Mouse (Mus musculus) CD8-positive naive resting alpha-beta T cell, adult 2 months (primary cell): ENCODE measurements around the gene Gtse1.

ENCODE experiments used
- DNase-seq, 2 experiments: peaks; one replicate each; pipeline ENCODE4 v3.0.0; 2022; ENCODE audit warnings: low read depth in 2 of 2, low spot score in 2 of 2

The Gtse1 gene

GRCm38 (mm10) chr15:85859490-85860031 lies at the start of gene Gtse1:
Gene Gtse1 (plus strand): TSS chr15:85859745.
- DNase-seq: peak; percentile 89 to 91

- no peak for DNase-seq
These were observed 49.1 kb upstream of the Gtse1 start for GRCm38 (mm10) chr15:85810462-85810805.

- peak; percentile 41 to 59 for DNase-seq
These were observed 48.6 kb upstream of the Gtse1 start for GRCm38 (mm10) chr15:85810806-85811521.

- peak; percentile 98 to 100 for DNase-seq
These were observed 47.8 kb upstream of the Gtse1 start, which contains the start of gene Cdpf1 for GRCm38 (mm10) chr15:85811535-85812277. Gene Cdpf1 (minus strand): TSS chr15:85811697.

GRCm38 (mm10) chr15:85813428-85813827 lies 46.1 kb upstream of the Gtse1 start:
- DNase-seq: no peak

GRCm38 (mm10) chr15:85821203-85822010 lies 38.1 kb upstream of the Gtse1 start, which contains the start of gene Pkdrej:
Gene Pkdrej (minus strand): TSS chr15:85821734.
- DNase-seq: no peak

GRCm38 (mm10) chr15:85822011-85822359 lies 37.6 kb upstream of the Gtse1 start:
- DNase-seq: no peak

- no peak for DNase-seq
These were observed 32.9 kb upstream of the Gtse1 start for GRCm38 (mm10) chr15:85826676-85827075.

- DNase-seq: no peak
These were observed 31.5 kb upstream of the Gtse1 start for GRCm38 (mm10) chr15:85828071-85828470.

GRCm38 (mm10) chr15:85829470-85829869 lies 30.1 kb upstream of the Gtse1 start:
- no peak for DNase-seq

- DNase-seq: peak; percentile 45 to 54
These were observed 27.5 kb upstream of the Gtse1 start, which contains the start of gene Ttc38 for GRCm38 (mm10) chr15:85831954-85832590. Gene Ttc38 (plus strand): TSS chr15:85832306.

- DNase-seq: no peak
These were observed 26.9 kb upstream of the Gtse1 start for GRCm38 (mm10) chr15:85832599-85832998.

- no peak for DNase-seq
These were observed 24.2 kb upstream of the Gtse1 start for GRCm38 (mm10) chr15:85835335-85835734.

- DNase-seq: no peak
These were observed 22.7 kb upstream of the Gtse1 start for GRCm38 (mm10) chr15:85836887-85837286.

GRCm38 (mm10) chr15:85840983-85841382 lies 18.6 kb upstream of the Gtse1 start:
- peak in 1 of 2 experiments; percentile 21 for DNase-seq

- no peak for DNase-seq
These were observed 17.7 kb upstream of the Gtse1 start for GRCm38 (mm10) chr15:85841796-85842360.

- DNase-seq: no peak
These were observed 14.5 kb upstream of the Gtse1 start for GRCm38 (mm10) chr15:85845071-85845470.

- no peak for DNase-seq
These were observed 7.7 kb upstream of the Gtse1 start for GRCm38 (mm10) chr15:85851656-85852392.

GRCm38 (mm10) chr15:85858980-85859489 lies 510 bp upstream of the Gtse1 start:
- DNase-seq: no peak
